Mouse (Mus musculus) MEL (cell line): ENCODE data around the gene Kmo. TPM values are rescaled to one million over a fixed set of nuclear protein-coding genes. Genes with fewer than 3 reads are reported as not detected.

Experiments
- DNase-seq: peaks from one replicate; pipeline ENCODE4 v3.0.0; 2011; ENCODE audit warnings: low read depth, low spot score
- H3K27ac ChIP-seq: 2 replicates; pipeline ENCODE4 v1.5.1; 2012; ENCODE audit warnings: low read depth, mild to moderate bottlenecking, control low read depth, low read length, moderate library complexity; ENCODE audit not compliant: control insufficient read depth
- H3K27me3 ChIP-seq, 2 experiments: fragments of 150-350 bp in 1 of 2; sonication (generic) in 1 of 2; 2 replicates each; pipeline ENCODE4 v1.6.1; 2012; ENCODE audit warnings: low read length in 2 of 2, mild to moderate bottlenecking in 2 of 2, improper control_type of control experiment in 1 of 2, moderate library complexity in 1 of 2; ENCODE audit not compliant: insufficient read depth in 2 of 2, control insufficient read depth in 1 of 2
- H3K36me3 ChIP-seq, 2 experiments: 2 replicates each; pipeline ENCODE4 v1.6.1; 2012 to 2014; ENCODE audit warnings: low read length in 2 of 2, improper control_type of control experiment in 1 of 2, inconsistent platforms in 1 of 2, mild to moderate bottlenecking in 1 of 2; ENCODE audit not compliant: insufficient read depth in 2 of 2, control insufficient read depth in 1 of 2
- H3K4me1 ChIP-seq, 2 experiments: fragments of 150-350 bp in 1 of 2; sonication (generic) in 1 of 2; 2 replicates each; pipeline ENCODE4 v1.6.1; 2012; ENCODE audit warnings: low read length in 2 of 2, improper control_type of control experiment in 1 of 2, mild to moderate bottlenecking in 1 of 2; ENCODE audit not compliant: insufficient read depth in 2 of 2, control insufficient read depth in 1 of 2
- H3K4me3 ChIP-seq, 2 experiments: fragments of 150-350 bp in 1 of 2; sonication (generic) in 1 of 2; 2 replicates each; pipeline ENCODE4 v1.5.1; 2012; ENCODE audit warnings: low read depth in 2 of 2, low read length in 2 of 2, mild to moderate bottlenecking in 2 of 2, moderate library complexity in 2 of 2, control low read depth in 1 of 2, improper control_type of control experiment in 1 of 2; ENCODE audit not compliant: control insufficient read depth in 1 of 2, insufficient read depth in 1 of 2
- H3K79me2 ChIP-seq: 2 replicates; pipeline ENCODE4 v1.6.1; 2012; ENCODE audit warnings: mild to moderate bottlenecking, low read length, moderate library complexity; ENCODE audit not compliant: control insufficient read depth, poor library complexity, insufficient read depth
- H3K9ac ChIP-seq: 2 replicates; pipeline ENCODE4 v1.6.1; 2012; ENCODE audit warnings: low read depth, mild to moderate bottlenecking, control low read depth, low read length, moderate library complexity; ENCODE audit not compliant: control insufficient read depth, poor library complexity, severe bottlenecking
- H3K9me3 ChIP-seq: fragments of 150-350 bp; sonication (generic); replicated peaks from 2 replicates; pipeline ENCODE4 v1.6.1; 2012; ENCODE audit warnings: mild to moderate bottlenecking, low read length, improper control_type of control experiment, moderate library complexity; ENCODE audit not compliant: insufficient read depth
- CTCF ChIP-seq, 3 experiments: IDR thresholded peaks in 2 of 3; conservative IDR thresholded peaks in 1 of 3; 2 replicates each; pipeline ENCODE4 v1.5.1; 2011 to 2012; ENCODE audit warnings: low read length in 3 of 3, low read depth in 2 of 3, mild to moderate bottlenecking in 2 of 3, improper control_type of control experiment in 1 of 3, inconsistent platforms in 1 of 3, mixed read lengths in 1 of 3, moderate library complexity in 1 of 3; ENCODE audit not compliant: control insufficient read depth in 1 of 3, insufficient read depth in 1 of 3, poor library complexity in 1 of 3, severe bottlenecking in 1 of 3
- E2F4 ChIP-seq: IDR thresholded peaks from 2 replicates; pipeline ENCODE4 v1.6.1; 2011; ENCODE audit warnings: low read depth, low read length, improper control_type of control experiment, borderline replicate concordance
- GABPA ChIP-seq: IDR thresholded peaks from 2 replicates; pipeline ENCODE4 v1.6.1; 2012; ENCODE audit warnings: low read depth, mild to moderate bottlenecking, inconsistent platforms, low read length, improper control_type of control experiment, moderate library complexity
- GATA1 ChIP-seq: IDR thresholded peaks from 2 replicates; pipeline ENCODE4 v1.6.1; 2011; ENCODE audit warnings: low read depth, low read length, improper control_type of control experiment
- HCFC1 ChIP-seq: IDR thresholded peaks from 2 replicates; pipeline ENCODE4 v1.6.1; 2012; ENCODE audit warnings: low read depth, mild to moderate bottlenecking, inconsistent platforms, low read length, improper control_type of control experiment, moderate library complexity
- MAZ ChIP-seq: IDR thresholded peaks from 2 replicates; pipeline ENCODE4 v1.6.1; 2012; ENCODE audit warnings: low read depth, mild to moderate bottlenecking, inconsistent platforms, low read length, improper control_type of control experiment
- MEF2A ChIP-seq: IDR thresholded peaks from 2 replicates; pipeline ENCODE4 v1.6.1; 2014; ENCODE audit warnings: low read depth, mild to moderate bottlenecking, inconsistent platforms, low read length, improper control_type of control experiment; ENCODE audit not compliant: poor library complexity, insufficient replicate concordance, severe bottlenecking; ENCODE audit errors: extremely low read depth
- MYC ChIP-seq: IDR thresholded peaks from 2 replicates; pipeline ENCODE4 v1.6.1; 2011; ENCODE audit warnings: low read depth, mild to moderate bottlenecking, low read length, improper control_type of control experiment, moderate library complexity
- NELFE ChIP-seq: IDR thresholded peaks from 2 replicates; pipeline ENCODE4 v1.6.1; 2011; ENCODE audit warnings: low read depth, low read length, improper control_type of control experiment
- POLR2A ChIP-seq, 2 experiments: IDR thresholded peaks; 2 replicates each; pipeline ENCODE4 v1.6.1; 2011 to 2012; ENCODE audit warnings: low read length in 2 of 2, mild to moderate bottlenecking in 2 of 2, control low read depth in 1 of 2, improper control_type of control experiment in 1 of 2, low read depth in 1 of 2, moderate library complexity in 1 of 2; ENCODE audit not compliant: control insufficient read depth in 1 of 2, insufficient read depth in 1 of 2, poor library complexity in 1 of 2
- POLR2AphosphoS2 ChIP-seq: IDR thresholded peaks from 2 replicates; pipeline ENCODE4 v1.6.1; 2011; ENCODE audit warnings: low read length, improper control_type of control experiment
- POLR2AphosphoS5 ChIP-seq: IDR thresholded peaks from 2 replicates; pipeline ENCODE4 v1.6.1; 2012; ENCODE audit warnings: low read depth, borderline replicate concordance, mild to moderate bottlenecking, inconsistent platforms, low read length, moderate library complexity, mixed read lengths
- RAD21 ChIP-seq: IDR thresholded peaks from 2 replicates; pipeline ENCODE4 v1.6.1; 2011; ENCODE audit warnings: mild to moderate bottlenecking, low read depth, low read length, improper control_type of control experiment
- SMC3 ChIP-seq: IDR thresholded peaks from 2 replicates; pipeline ENCODE4 v1.6.1; 2011; ENCODE audit warnings: low read depth, low read length, improper control_type of control experiment
- TBP ChIP-seq: IDR thresholded peaks from 2 replicates; pipeline ENCODE4 v1.8.0; 2011; ENCODE audit warnings: low read depth, low read length, improper control_type of control experiment
- USF2 ChIP-seq, 2 experiments: IDR thresholded peaks; 2 replicates each; pipeline ENCODE4 v1.6.1; 2011 to 2012; ENCODE audit warnings: improper control_type of control experiment in 2 of 2, low read length in 2 of 2, borderline replicate concordance in 1 of 2, inconsistent platforms in 1 of 2, low read depth in 1 of 2, mild to moderate bottlenecking in 1 of 2; ENCODE audit not compliant: insufficient read depth in 1 of 2
- ZC3H11A ChIP-seq: IDR thresholded peaks from 2 replicates; pipeline ENCODE4 v1.6.1; 2012; ENCODE audit warnings: low read depth, mild to moderate bottlenecking, inconsistent platforms, low read length, improper control_type of control experiment
- ZMIZ1 ChIP-seq: IDR thresholded peaks from 2 replicates; pipeline ENCODE4 v1.6.1; 2012; ENCODE audit warnings: low read depth, mild to moderate bottlenecking, inconsistent platforms, low read length, improper control_type of control experiment, moderate library complexity
- ZNF384 ChIP-seq: IDR thresholded peaks from 2 replicates; pipeline ENCODE4 v1.6.1; 2012; ENCODE audit warnings: low read depth, mild to moderate bottlenecking, inconsistent platforms, low read length, improper control_type of control experiment
- polyA plus RNA-seq, 2 experiments: library from polyadenylated mRNA; stranded (reverse) in 1 of 2; unstranded in 1 of 2; fragments of >175 nt in 1 of 2; fragments of >200 nt in 1 of 2; gene quantifications; 2 replicates each; pipeline versions ENCODE4 v1.2.1 to v1.2.4; 2012; ENCODE audit warnings: low replicate concordance in 2 of 2, low read depth in 1 of 2; ENCODE audit not compliant: insufficient read length in 2 of 2, insufficient read depth in 1 of 2, missing spikeins in 1 of 2
- total RNA-seq: library from RNA; depleted of rRNA; stranded (reverse); fragments of 300-350 nt; gene quantifications from 2 replicates; pipeline ENCODE4 v1.2.3, GENCODE M21; 2012

The Kmo gene
- total and polyA plus RNA-seq, 3 experiments = 0.27 to 1.6 TPM; not detected in 1

GRCm38 (mm10) chr1:175579598-175580235, 40.5 kb upstream of the Kmo start:
- no peak for DNase-seq
- H3K4me3 ChIP-seq = no peak overlapping the region
- no peaks in the 10 kb centered on the region for H3K79me2 ChIP-seq
- H3K27me3 ChIP-seq = no peaks in the 10 kb centered on the region
- H3K36me3 ChIP-seq = no peaks in the 10 kb centered on the region
- H3K4me1 ChIP-seq = no peaks in the 10 kb centered on the region
- H3K9ac ChIP-seq = no peak overlapping the region
- no peaks in the 10 kb centered on the region for H3K9me3 ChIP-seq
- H3K27ac ChIP-seq = no peak overlapping the region
- TF ChIP-seq NELFE = no peak
- no peak for TF ChIP-seq GABPA
- no peak for TF ChIP-seq E2F4
- TF ChIP-seq HCFC1 = no peak
- TF ChIP-seq MYC = no peak
- no peak for TF ChIP-seq MEF2A
- no peak for TF ChIP-seq SMC3
- TF ChIP-seq GATA1 = no peak
- no peak for TF ChIP-seq POLR2A (IDR thresholded peaks at IDR 0.05; ENCODE audit: control insufficient read depth in 1 of 2, insufficient read depth in 1 of 2, low read depth in 1 of 2, low read length in 2 of 2, poor library complexity in 1 of 2)
- no peak for TF ChIP-seq RAD21
- no peak for TF ChIP-seq ZMIZ1
- no peak for TF ChIP-seq POLR2AphosphoS2
- TF ChIP-seq TBP = no peak
- TF ChIP-seq ZC3H11A = no peak
- TF ChIP-seq ZNF384 = no peak
- no peak for TF ChIP-seq POLR2AphosphoS5
- TF ChIP-seq CTCF (IDR thresholded peaks at IDR 0.05 in 2 of 3, conservative IDR thresholded peaks at IDR 0.05 in 1 of 3; ENCODE audit: control insufficient read depth in 1 of 3, insufficient read depth in 1 of 3, low read depth in 2 of 3, low read length in 3 of 3, poor library complexity in 1 of 3, severe bottlenecking in 1 of 3) = no peak
- TF ChIP-seq MAZ = no peak
- TF ChIP-seq, all 39 proteins: peak for 0

GRCm38 (mm10) chr1:175580346-175580745, 39.8 kb upstream of the Kmo start:
- H3K27me3 ChIP-seq = no peaks in the 10 kb centered on the region
- no peak for TF ChIP-seq ZMIZ1
- no peak for TF ChIP-seq GATA1
- TF ChIP-seq USF2 (IDR thresholded peaks at IDR 0.05; ENCODE audit: borderline replicate concordance in 1 of 2, insufficient read depth in 1 of 2, low read depth in 1 of 2, low read length in 2 of 2) = no peak
- no peak for TF ChIP-seq CTCF (IDR thresholded peaks at IDR 0.05 in 2 of 3, conservative IDR thresholded peaks at IDR 0.05 in 1 of 3; ENCODE audit: control insufficient read depth in 1 of 3, insufficient read depth in 1 of 3, low read depth in 2 of 3, low read length in 3 of 3, poor library complexity in 1 of 3, severe bottlenecking in 1 of 3)
- TF ChIP-seq SMC3 = no peak
- TF ChIP-seq, all 39 proteins: peak for 0
- Histone ChIP-seq H3K4me1 (peaks cover 0 to 3% of the 10 kb centered on the region in 2 experiments; a peak in 2 of 4 replicates), H3K4me3 (no peak overlapping the region), H3K79me2 (no peaks in the 10 kb centered on the region), H3K9me3 (no peaks in the 10 kb centered on the region), H3K27ac (no peak overlapping the region), H3K9ac (no peak overlapping the region), H3K36me3 (no peaks in the 10 kb centered on the region)
- DNase-seq = no peak
